Mouse (Mus musculus): ENCODE data around the gene Gm20388.

DNA sequence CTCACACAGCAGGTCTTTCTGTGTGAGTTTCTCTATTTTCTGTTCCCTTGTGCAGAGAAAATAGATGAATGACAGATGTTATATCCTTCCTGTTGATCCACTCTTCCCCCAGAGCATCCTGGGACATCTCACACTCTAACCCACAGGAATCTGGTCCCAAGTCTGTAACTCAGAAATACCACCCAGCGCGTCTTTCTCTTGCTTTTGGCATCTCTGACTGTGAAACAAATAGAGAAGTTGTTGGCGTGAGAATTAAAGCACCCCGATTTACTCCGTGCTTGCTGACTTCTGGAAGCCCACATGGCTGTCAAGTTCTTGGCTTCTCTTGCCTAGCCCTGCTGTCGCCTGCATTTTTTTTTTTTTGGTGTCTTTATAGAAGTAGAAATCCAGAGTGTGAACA lies 2867.1 kb downstream of the Gm20388 start:
- TF ChIP-seq POLR2A (IDR thresholded peaks at IDR 0.05; ENCODE audit: borderline replicate concordance, insufficient read depth, low read length) (no peak), CTCF (IDR thresholded peaks at IDR 0.05; ENCODE audit: borderline replicate concordance, insufficient read depth, low read depth, low read length) (no peak)
